Mouse (Mus musculus): ENCODE measurements around the gene Gzmf.

DNA sequence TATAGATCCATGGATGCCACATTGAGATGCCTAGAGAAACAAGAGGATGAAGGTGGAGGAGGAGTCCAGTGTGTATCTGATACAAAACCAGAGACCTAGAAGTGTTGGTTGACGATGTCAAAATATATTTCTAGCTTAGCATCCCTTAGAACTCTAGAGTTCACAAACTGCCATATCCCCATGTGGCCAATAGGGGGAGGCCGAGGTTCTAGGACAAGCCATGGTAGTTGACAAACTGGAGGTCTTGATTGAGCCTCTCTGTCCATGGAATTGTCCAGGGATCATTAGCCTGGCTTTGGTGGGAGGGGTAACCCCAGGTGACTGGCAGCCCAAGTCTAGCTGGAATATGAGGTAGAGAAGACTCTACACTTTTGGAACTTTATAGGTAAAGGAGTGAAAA is 55.9 kb downstream of the Gzmf start:
- no peak for TF ChIP-seq CTCF (IDR thresholded peaks at IDR 0.05; ENCODE audit: borderline replicate concordance, control insufficient read depth, extremely low read depth, insufficient read depth, low read length, poor library complexity)
- no peak for TF ChIP-seq POLR2A (IDR thresholded peaks at IDR 0.05; ENCODE audit: control insufficient read depth, extremely low read depth, insufficient read depth, low read length, poor library complexity)

All from thymus, adult 2 months (tissue).